Mouse (Mus musculus): Measurements from ENCODE around the gene Msrb1. TPM values are rescaled to one million over a fixed set of nuclear protein-coding genes. Genes with fewer than 3 reads are reported as not detected.

Gene Msrb1
- polyA plus RNA-seq, 1 experiment from 2014 or later, result 33.8 TPM

Other genes starting within 250 kb of the Msrb1 start
- gene Caskin1, start 248.0 kb upstream of the Msrb1 start, polyA plus RNA-seq (2015; fragmentation: Nextera tagmentation; extraction: Ambion mirVana), result 1.5 and 2.2 TPM in 2 replicates
- gene Traf7, start 208.7 kb upstream of the Msrb1 start, polyA plus RNA-seq (2015; fragmentation: Nextera tagmentation; extraction: Ambion mirVana), result 102 and 113 TPM in 2 replicates
- gene Rab26, start 202.4 kb upstream of the Msrb1 start, polyA plus RNA-seq (2015; fragmentation: Nextera tagmentation; extraction: Ambion mirVana), result 2.8 and 3.0 TPM in 2 replicates
- gene Pkd1, start 186.8 kb upstream of the Msrb1 start, polyA plus RNA-seq (2015; fragmentation: Nextera tagmentation; extraction: Ambion mirVana), result 22.5 and 24.3 TPM in 2 replicates
- gene Tsc2, start 104.0 kb upstream of the Msrb1 start, polyA plus RNA-seq (2015; fragmentation: Nextera tagmentation; extraction: Ambion mirVana), result 72.8 and 77.0 TPM in 2 replicates
- gene Nthl1, start 104.0 kb upstream of the Msrb1 start, polyA plus RNA-seq (2015; fragmentation: Nextera tagmentation; extraction: Ambion mirVana), result 23.1 TPM in 2 replicates
- gene Slc9a3r2, start 86.3 kb upstream of the Msrb1 start, polyA plus RNA-seq (2015; fragmentation: Nextera tagmentation; extraction: Ambion mirVana), result 116 and 120 TPM in 2 replicates
- gene Npw, start 78.2 kb upstream of the Msrb1 start, polyA plus RNA-seq (2015; fragmentation: Nextera tagmentation; extraction: Ambion mirVana), result 0.37 TPM in 1 of 2 replicates, not detected in the other
- gene Zfp598, start 67.0 kb upstream of the Msrb1 start, polyA plus RNA-seq (2015; fragmentation: Nextera tagmentation; extraction: Ambion mirVana), result 19.7 and 22.7 TPM in 2 replicates
- 2.3 and 2.9 TPM in 2 replicates for gene Syngr3, start 46.7 kb upstream of the Msrb1 start, polyA plus RNA-seq (2015; fragmentation: Nextera tagmentation; extraction: Ambion mirVana)
- gene Gfer, start 40.5 kb upstream of the Msrb1 start, polyA plus RNA-seq (2015; fragmentation: Nextera tagmentation; extraction: Ambion mirVana), result 44.4 and 45.3 TPM in 2 replicates
- 1.9 and 2.7 TPM in 2 replicates for gene Noxo1, start 40.4 kb upstream of the Msrb1 start, polyA plus RNA-seq (2015; fragmentation: Nextera tagmentation; extraction: Ambion mirVana)
- 92.1 and 107 TPM in 2 replicates for gene Tbl3, start 29.0 kb upstream of the Msrb1 start, polyA plus RNA-seq (2015; fragmentation: Nextera tagmentation; extraction: Ambion mirVana)
- gene Rnf151, start 18.6 kb upstream of the Msrb1 start, polyA plus RNA-seq (2015; fragmentation: Nextera tagmentation; extraction: Ambion mirVana), result 0.26 TPM in 1 of 2 replicates, not detected in the other
- 1,489 and 1,547 TPM in 2 replicates for gene Rps2, start 18.5 kb upstream of the Msrb1 start, polyA plus RNA-seq (2015; fragmentation: Nextera tagmentation; extraction: Ambion mirVana)
- gene Ndufb10, start 12.2 kb upstream of the Msrb1 start, polyA plus RNA-seq (2015; fragmentation: Nextera tagmentation; extraction: Ambion mirVana), result 258 and 262 TPM in 2 replicates
- gene Rpl3l, start 8.8 kb upstream of the Msrb1 start, polyA plus RNA-seq (2015; fragmentation: Nextera tagmentation; extraction: Ambion mirVana), result 0.15 TPM in 1 of 2 replicates, not detected in the other
- gene Hs3st6, start 16.3 kb downstream of the Msrb1 start, polyA plus RNA-seq (2015; fragmentation: Nextera tagmentation; extraction: Ambion mirVana), result 23.0 and 27.6 TPM in 2 replicates
- gene Meiob, start 67.6 kb downstream of the Msrb1 start, polyA plus RNA-seq (2015; fragmentation: Nextera tagmentation; extraction: Ambion mirVana), result 0.11 TPM in 1 of 2 replicates, not detected in the other
- gene Hagh, start 103.5 kb downstream of the Msrb1 start, polyA plus RNA-seq (2015; fragmentation: Nextera tagmentation; extraction: Ambion mirVana), result 63.4 and 75.6 TPM in 2 replicates
- gene Fahd1, start 113.7 kb downstream of the Msrb1 start, polyA plus RNA-seq (2015; fragmentation: Nextera tagmentation; extraction: Ambion mirVana), result 50.7 and 52.1 TPM in 2 replicates
- 3.0 and 3.1 TPM in 2 replicates for gene Igfals, start 129.4 kb downstream of the Msrb1 start, polyA plus RNA-seq (2015; fragmentation: Nextera tagmentation; extraction: Ambion mirVana)
- gene Nubp2, start 149.7 kb downstream of the Msrb1 start, polyA plus RNA-seq (2015; fragmentation: Nextera tagmentation; extraction: Ambion mirVana), result 63.3 and 67.1 TPM in 2 replicates
- 46.2 and 50.4 TPM in 2 replicates for gene Spsb3, start 150.0 kb downstream of the Msrb1 start, polyA plus RNA-seq (2015; fragmentation: Nextera tagmentation; extraction: Ambion mirVana)
- gene Eme2, start 158.4 kb downstream of the Msrb1 start, polyA plus RNA-seq (2015; fragmentation: Nextera tagmentation; extraction: Ambion mirVana), result 36.5 and 38.5 TPM in 2 replicates
- 102 TPM in 2 replicates for gene Mrps34, start 158.5 kb downstream of the Msrb1 start, polyA plus RNA-seq (2015; fragmentation: Nextera tagmentation; extraction: Ambion mirVana)
- 78.1 and 86.1 TPM in 2 replicates for gene Nme3, start 159.9 kb downstream of the Msrb1 start, polyA plus RNA-seq (2015; fragmentation: Nextera tagmentation; extraction: Ambion mirVana)
- gene Mapk8ip3, start 200.3 kb downstream of the Msrb1 start, polyA plus RNA-seq (2015; fragmentation: Nextera tagmentation; extraction: Ambion mirVana), result 30.1 and 33.6 TPM in 2 replicates
- gene Jpt2, start 224.0 kb downstream of the Msrb1 start, polyA plus RNA-seq (2015; fragmentation: Nextera tagmentation; extraction: Ambion mirVana), result 197 and 218 TPM in 2 replicates

All from kidney, embryonic 16.5 days (tissue).